Mouse (Mus musculus) liver, adult (tissue): ENCODE results near the gene Tbc1d20.

Experiments
- GATA4 ChIP-seq: IDR thresholded peaks from 2 replicates; pipeline ENCODE4 v1.6.1; 2014; ENCODE audit warnings: mild to moderate bottlenecking, low read length; ENCODE audit not compliant: insufficient replicate concordance

Tbc1d20 gene

DNA sequence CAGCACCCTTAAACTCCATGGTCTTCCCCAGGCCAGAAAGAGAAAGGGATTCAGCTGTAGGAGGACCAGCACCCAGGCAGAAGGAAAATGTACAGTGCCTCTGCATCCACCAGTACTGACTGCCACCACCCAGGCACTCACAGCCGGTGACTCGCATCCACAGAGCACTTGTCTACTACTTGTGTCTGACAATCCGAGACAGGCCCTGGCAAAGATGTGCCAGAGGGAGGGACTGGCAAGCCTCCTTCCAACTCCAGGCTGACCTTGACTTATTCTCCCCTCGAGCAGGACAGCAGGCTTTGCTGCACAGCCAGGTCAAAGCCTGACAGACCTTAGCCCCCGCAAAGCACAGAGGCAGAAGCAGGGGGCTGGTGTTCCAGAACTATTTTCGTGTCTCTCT lies 23.4 kb downstream of the Tbc1d20 start:
- TF ChIP-seq GATA4 = no peak

DNA sequence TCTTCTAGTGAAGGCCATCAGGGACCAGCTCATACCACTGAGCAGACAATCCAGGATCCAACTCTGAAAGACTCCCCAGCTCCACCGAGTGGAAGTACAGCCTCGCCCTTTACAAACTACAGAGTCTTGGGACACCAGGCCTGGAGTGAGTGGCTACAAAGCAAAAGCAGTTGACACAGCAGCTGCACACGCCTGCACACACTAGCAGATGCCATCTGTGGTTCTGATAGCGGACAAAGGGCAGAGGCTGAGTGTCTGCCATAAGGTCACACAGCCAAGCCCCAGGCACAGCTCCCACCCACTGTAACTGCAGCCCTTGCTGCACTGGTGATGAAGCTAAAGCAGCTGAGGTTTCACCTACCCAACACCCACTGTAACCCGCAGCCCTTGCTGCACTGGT lies 27.9 kb downstream of the Tbc1d20 start:
- no peak for TF ChIP-seq GATA4

DNA sequence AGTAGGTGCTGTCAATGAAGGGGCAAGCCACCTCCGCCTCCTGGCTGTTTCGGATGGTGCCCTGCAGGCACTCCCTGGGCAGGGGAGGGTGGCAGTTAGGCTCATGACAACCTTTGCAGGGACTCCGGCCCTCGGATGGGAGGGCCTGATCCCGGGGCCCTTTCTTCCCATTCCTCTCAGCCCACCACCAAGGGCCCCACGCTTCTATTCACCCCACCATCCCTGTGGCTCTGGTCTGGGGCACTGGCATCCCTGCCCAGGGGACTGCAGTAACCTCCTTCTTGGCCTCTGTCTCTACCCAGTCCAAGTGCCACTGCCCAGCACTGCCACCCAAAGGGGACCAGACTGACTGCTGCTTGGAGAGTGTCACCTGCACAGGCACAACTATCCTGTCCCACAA lies 28.6 kb downstream of the Tbc1d20 start:
- no peak for TF ChIP-seq GATA4

DNA sequence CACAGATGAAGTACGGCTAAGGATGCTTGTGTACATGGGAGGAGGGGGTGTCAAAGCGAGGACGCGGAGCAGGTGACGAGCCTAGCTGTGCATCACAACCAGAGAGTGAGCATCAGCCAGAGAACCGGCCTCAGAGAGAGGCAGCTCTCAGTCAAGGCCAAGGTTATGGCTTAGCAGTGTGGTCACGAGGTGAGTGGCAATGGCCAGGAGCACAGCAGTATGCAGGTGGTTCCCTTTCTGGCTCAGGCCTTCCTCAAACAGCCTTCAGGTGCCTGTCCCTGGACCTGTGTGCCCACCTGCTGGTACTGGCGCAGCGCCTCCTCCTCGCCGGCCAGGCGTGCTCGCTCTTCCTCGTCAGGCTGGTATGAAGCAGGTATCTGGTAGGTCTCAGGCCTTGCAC lies 30.3 kb downstream of the Tbc1d20 start:
- no peak for TF ChIP-seq GATA4

DNA sequence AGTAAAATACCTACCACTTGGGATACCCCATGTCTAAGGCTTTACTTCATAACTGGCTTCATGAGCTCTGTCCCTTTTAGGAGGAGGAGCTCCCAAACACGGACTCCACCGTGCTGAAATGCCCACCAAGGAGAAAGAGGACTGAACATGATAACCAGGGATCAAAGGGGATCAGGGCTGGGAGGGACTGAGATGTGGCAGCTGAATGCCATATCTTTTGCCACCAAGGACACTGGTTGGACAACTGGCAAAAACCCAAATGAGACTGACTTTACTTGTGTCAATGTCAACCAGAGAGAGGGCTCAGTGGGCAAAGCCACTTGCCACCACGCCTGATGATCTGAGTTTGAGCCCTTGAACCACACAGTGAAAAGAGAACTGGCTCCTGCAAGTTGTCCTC lies 31.2 kb downstream of the Tbc1d20 start:
- TF ChIP-seq GATA4 = no peak

- no peak for TF ChIP-seq GATA4
Measured at GRCm38 (mm10) chr2:152326157-152326556, 32.5 kb downstream of the Tbc1d20 start.

GRCm38 (mm10) chr2:152326654-152327053 lies 33.0 kb downstream of the Tbc1d20 start:
- TF ChIP-seq GATA4 = no peak

- no peak for TF ChIP-seq GATA4
Measured at GRCm38 (mm10) chr2:152327980-152328379, 34.4 kb downstream of the Tbc1d20 start.

GRCm38 (mm10) chr2:152330858-152331423 lies 37.3 kb downstream of the Tbc1d20 start:
- no peak for TF ChIP-seq GATA4

DNA sequence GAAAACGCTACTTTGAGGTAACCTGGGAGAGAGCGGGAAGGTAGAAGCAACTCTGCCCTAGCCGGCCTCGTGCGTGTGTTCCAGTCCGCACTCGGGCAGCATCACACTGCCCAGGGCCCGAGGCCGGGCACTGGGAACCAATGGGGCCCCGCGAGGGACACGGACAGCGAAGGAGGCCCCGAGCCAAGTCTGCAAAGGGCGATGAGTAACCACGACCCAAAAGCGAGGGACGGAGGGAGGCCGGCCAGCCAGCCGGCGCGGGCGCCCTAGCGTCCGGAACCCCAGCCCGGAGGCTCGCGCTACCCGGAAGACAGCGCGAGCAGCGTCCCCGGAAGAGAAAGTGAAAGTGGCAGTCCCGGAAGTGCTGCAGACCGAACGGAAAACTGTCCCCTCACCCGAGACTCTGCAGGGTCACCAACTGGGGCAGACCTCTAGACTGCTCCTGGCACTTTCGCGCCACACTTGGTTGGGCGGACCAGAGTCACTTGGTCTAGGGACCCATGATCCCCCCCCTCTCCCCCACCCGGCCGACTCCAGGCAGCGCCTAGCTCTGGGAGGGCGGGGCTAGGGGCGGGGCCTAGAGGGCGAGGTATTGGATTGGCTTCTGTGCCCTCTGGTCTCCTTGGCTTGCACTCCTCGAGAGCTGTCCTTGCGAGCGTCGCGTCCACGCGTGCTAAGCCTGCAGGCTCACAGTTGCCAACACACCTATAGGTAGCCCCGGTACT lies 38.6 kb downstream of the Tbc1d20 start, which contains the start of gene Rbck1:
Rbck1 (minus strand) TSS at position 553 of the 725 bp plus-strand sequence.
- no peak for TF ChIP-seq GATA4

DNA sequence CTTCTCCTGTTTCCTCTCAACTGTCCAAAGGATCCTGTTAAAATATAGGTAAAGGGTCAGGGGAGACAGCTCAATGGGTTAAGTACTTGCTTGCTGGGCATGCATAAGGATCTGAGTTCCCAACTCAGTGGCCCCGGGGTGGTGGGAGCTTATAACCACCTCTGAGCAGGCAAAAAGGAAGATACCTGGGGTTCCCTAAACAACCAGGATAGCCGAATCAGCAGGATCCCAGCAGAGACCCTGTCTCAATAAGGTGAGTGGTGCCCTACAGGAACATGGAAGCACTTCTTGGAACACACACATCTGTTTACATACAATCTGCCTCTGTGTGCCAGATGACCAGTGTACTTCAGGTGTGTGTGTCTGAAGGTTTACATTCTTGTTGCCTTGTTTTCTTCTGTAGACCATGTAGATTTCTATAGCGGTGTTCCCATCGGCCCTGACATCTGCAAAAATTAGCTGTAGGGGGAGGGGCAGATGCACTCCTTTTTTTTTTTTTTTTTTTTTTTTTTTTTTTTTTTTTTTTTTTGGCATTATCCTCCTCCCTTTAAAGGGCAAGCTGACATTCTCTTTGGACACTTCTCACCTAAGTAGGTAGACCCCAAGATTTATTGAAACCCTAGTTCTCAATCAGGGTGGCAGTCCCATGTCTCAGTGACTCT lies 39.8 kb downstream of the Tbc1d20 start:
- TF ChIP-seq GATA4 = no peak

GRCm38 (mm10) chr2:152335289-152335820 lies 41.7 kb downstream of the Tbc1d20 start:
- TF ChIP-seq GATA4 = no peak

DNA sequence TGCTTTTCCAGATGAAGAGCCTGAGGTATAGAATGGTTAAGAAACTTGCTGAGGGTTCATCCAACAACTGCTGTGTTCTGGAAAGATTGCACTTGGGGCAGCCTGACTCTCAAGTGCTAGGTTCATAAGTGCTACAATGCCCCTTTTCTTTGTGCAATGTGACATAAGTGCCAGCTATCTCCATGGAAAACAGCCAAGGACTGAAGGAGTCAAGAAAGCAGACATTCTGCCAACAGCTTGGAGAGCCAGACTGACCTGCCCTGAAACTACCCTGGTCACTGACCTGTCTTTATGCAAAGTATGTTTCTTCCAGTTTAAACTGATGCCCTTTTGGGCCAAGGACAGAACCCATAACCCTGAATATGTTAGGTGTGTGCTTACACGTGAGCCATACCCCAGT lies 43.2 kb downstream of the Tbc1d20 start:
- TF ChIP-seq GATA4 = no peak

GRCm38 (mm10) chr2:152337591-152338212 lies 44.1 kb downstream of the Tbc1d20 start:
- TF ChIP-seq GATA4 = no peak

DNA sequence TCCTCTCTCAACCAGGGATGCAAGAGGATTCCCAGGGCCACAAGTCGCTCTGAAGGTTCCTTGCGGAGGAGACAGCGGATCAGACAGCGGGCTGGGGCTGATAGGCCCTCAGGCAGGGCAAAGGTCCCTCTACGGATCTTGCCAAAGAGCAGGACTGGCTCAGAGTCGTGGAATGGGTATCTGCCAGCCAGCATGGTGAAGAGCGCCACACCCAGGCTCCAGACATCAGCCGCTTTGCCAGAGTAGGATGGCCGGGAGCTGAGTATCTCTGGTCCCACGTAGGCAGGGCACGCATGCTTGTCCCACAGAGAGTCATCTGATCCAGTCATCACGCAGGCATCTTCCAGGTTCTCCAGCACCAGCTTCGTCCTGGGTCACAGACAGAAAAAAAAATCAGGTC lies 44.7 kb downstream of the Tbc1d20 start:
- no peak; the same call in 1 of the 2 replicates for TF ChIP-seq GATA4
